Mouse (Mus musculus): ENCODE data around the gene Arl15. TPM values are rescaled to one million over a fixed set of nuclear protein-coding genes. Genes with fewer than 3 reads are reported as not detected.

Gene Arl15
- polyA plus RNA-seq, 1 experiment from 2014 or later = 1.5 TPM

GRCm38 (mm10) chr13:114107499-114107898, 313.2 kb downstream of the Arl15 start:
- no peaks in the 10 kb centered on the region for H3K9me3 ChIP-seq (ENCODE audit: low read length)
- no peak for TF ChIP-seq CTCF (IDR thresholded peaks at IDR 0.05; ENCODE audit: low read depth)
- TF ChIP-seq EP300 (IDR thresholded peaks at IDR 0.05; ENCODE audit: low read depth) = no peak
- H3K4me2 ChIP-seq (ENCODE audit: low read depth, low read length) = no peak overlapping the region
- H3K9ac ChIP-seq (replicated peaks) = no peak overlapping the region
- no peak overlapping the region for H3K27ac ChIP-seq (ENCODE audit: low read depth)
- 83% methylated on average over 7 of the region's 7 CpGs for WGBS (ENCODE audit: insufficient replicate concordance)
- ATAC-seq (no peak), DNase-seq (no peak)
- H3K27me3 ChIP-seq (ENCODE audit: insufficient read depth, low read length) = no peaks in the 10 kb centered on the region
- H3K4me3 ChIP-seq (ENCODE audit: low read depth, low read length) = no peak overlapping the region
- no peaks in the 10 kb centered on the region for H3K4me1 ChIP-seq (ENCODE audit: insufficient read depth)
- H3K36me3 ChIP-seq (replicated peaks; ENCODE audit: insufficient read depth, low read length) = 0 out of 2 replicates have a peak, but pooled peaks cover 3% of the 10 kb centered on the region

DNA sequence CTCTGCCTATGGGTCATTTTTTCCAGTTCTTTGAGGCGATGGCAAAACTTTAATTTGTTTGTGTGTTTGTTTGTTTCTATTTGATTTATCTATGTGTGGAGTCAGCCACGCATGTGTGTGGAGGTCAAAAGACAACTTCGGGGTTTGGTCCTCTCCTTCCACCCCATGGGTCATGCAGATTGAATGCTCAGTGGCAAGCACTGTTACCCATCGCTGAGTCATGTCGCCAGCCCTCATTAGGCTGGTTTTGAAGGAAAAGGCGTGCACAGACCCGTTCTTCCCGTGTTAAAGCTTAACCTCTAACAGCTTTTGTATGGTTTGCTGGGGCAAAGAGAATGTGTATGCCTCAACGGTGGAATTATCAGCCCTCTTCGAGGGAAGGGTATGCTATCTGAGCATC, 315.1 kb downstream of the Arl15 start:
- Histone ChIP-seq H3K9me3 (ENCODE audit: low read length) (no peaks in the 10 kb centered on the region), H3K27ac (ENCODE audit: low read depth) (no peak overlapping the region), H3K36me3 (replicated peaks; ENCODE audit: insufficient read depth, low read length) (no peaks in the 10 kb centered on the region), H3K27me3 (ENCODE audit: insufficient read depth, low read length) (no peaks in the 10 kb centered on the region), H3K4me2 (ENCODE audit: low read depth, low read length) (no peak overlapping the region), H3K4me1 (ENCODE audit: insufficient read depth) (no peaks in the 10 kb centered on the region), H3K9ac (replicated peaks) (no peak overlapping the region), H3K4me3 (ENCODE audit: low read depth, low read length) (no peak overlapping the region)
- 81% methylated on average over 10 of the region's 10 CpGs for whole genome bisulfite sequencing (ENCODE audit: insufficient replicate concordance)
- TF ChIP-seq EP300 (IDR thresholded peaks at IDR 0.05; ENCODE audit: low read depth) (no peak), CTCF (IDR thresholded peaks at IDR 0.05; ENCODE audit: low read depth) (no peak)
- no peak for ATAC-seq
- DNase-seq = no peak

GRCm38 (mm10) chr13:114109845-114110244, 315.5 kb downstream of the Arl15 start:
- Histone ChIP-seq H3K36me3 (replicated peaks; ENCODE audit: insufficient read depth, low read length) (no peaks in the 10 kb centered on the region), H3K27ac (ENCODE audit: low read depth) (no peak overlapping the region), H3K4me2 (ENCODE audit: low read depth, low read length) (no peak overlapping the region)

GRCm38 (mm10) chr13:114113516-114113915, 319.2 kb downstream of the Arl15 start:
- no peak for ATAC-seq
- Histone ChIP-seq H3K9ac (replicated peaks) (no peak overlapping the region), H3K27me3 (ENCODE audit: insufficient read depth, low read length) (no peaks in the 10 kb centered on the region), H3K36me3 (replicated peaks; ENCODE audit: insufficient read depth, low read length) (no peaks in the 10 kb centered on the region), H3K4me2 (ENCODE audit: low read depth, low read length) (no peak overlapping the region), H3K27ac (ENCODE audit: low read depth) (no peak overlapping the region), H3K9me3 (ENCODE audit: low read length) (no peaks in the 10 kb centered on the region), H3K4me1 (ENCODE audit: insufficient read depth) (no peaks in the 10 kb centered on the region), H3K4me3 (ENCODE audit: low read depth, low read length) (no peak overlapping the region)
- no peak for TF ChIP-seq CTCF (IDR thresholded peaks at IDR 0.05; ENCODE audit: low read depth)
- TF ChIP-seq EP300 (IDR thresholded peaks at IDR 0.05; ENCODE audit: low read depth) = no peak
- DNase-seq = no peak
- WGBS (ENCODE audit: insufficient replicate concordance) = 76% methylated on average over 2 of the region's 2 CpGs

More at GRCm38 (mm10) chr13:114109845-114110244, 315.5 kb downstream of the Arl15 start:
- whole genome bisulfite sequencing (ENCODE audit: insufficient replicate concordance) = 71% methylated on average over 4 of the region's 4 CpGs
- DNase-seq = no peak
- no peaks in the 10 kb centered on the region for H3K27me3 ChIP-seq (ENCODE audit: insufficient read depth, low read length)
- ATAC-seq = no peak
- TF ChIP-seq CTCF (IDR thresholded peaks at IDR 0.05; ENCODE audit: low read depth) (no peak), EP300 (IDR thresholded peaks at IDR 0.05; ENCODE audit: low read depth) (no peak)
- H3K4me3 ChIP-seq (ENCODE audit: low read depth, low read length) = no peak overlapping the region
- H3K4me1 ChIP-seq (ENCODE audit: insufficient read depth) = no peaks in the 10 kb centered on the region
- no peak overlapping the region for H3K9ac ChIP-seq (replicated peaks)
- H3K9me3 ChIP-seq (ENCODE audit: low read length) = no peaks in the 10 kb centered on the region

DNA sequence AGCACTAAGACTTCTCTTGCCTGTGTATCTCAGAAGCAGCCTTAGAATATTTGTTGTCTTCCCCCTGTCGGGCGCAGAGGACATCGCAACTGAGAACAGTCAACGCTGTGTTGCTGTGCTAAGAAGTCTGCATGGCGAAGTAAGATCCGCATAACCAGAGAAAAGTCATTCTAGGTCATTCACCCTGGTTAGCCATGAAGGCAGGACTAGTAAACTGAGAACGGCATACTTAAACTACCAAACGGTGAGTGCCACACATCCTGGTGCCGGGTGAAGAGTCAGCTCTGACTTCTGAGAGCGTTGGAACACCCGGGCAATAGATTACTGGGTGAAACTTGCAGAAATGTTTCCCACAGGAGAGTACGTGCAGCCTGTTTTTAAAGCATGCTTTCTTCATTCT, 320.3 kb downstream of the Arl15 start:
- DNase-seq (no peak), ATAC-seq (no peak)
- Histone ChIP-seq H3K27me3 (ENCODE audit: insufficient read depth, low read length) (no peaks in the 10 kb centered on the region), H3K9ac (replicated peaks) (no peak overlapping the region), H3K27ac (ENCODE audit: low read depth) (no peak overlapping the region), H3K4me1 (ENCODE audit: insufficient read depth) (no peaks in the 10 kb centered on the region), H3K4me2 (ENCODE audit: low read depth, low read length) (no peak overlapping the region), H3K4me3 (ENCODE audit: low read depth, low read length) (no peak overlapping the region), H3K36me3 (replicated peaks; ENCODE audit: insufficient read depth, low read length) (no peaks in the 10 kb centered on the region), H3K9me3 (ENCODE audit: low read length) (no peaks in the 10 kb centered on the region)
- 90% methylated on average over 12 of the region's 12 CpGs for WGBS (ENCODE audit: insufficient replicate concordance)
- TF ChIP-seq EP300 (IDR thresholded peaks at IDR 0.05; ENCODE audit: low read depth) = no peak
- TF ChIP-seq CTCF (IDR thresholded peaks at IDR 0.05; ENCODE audit: low read depth) = no peak

DNA sequence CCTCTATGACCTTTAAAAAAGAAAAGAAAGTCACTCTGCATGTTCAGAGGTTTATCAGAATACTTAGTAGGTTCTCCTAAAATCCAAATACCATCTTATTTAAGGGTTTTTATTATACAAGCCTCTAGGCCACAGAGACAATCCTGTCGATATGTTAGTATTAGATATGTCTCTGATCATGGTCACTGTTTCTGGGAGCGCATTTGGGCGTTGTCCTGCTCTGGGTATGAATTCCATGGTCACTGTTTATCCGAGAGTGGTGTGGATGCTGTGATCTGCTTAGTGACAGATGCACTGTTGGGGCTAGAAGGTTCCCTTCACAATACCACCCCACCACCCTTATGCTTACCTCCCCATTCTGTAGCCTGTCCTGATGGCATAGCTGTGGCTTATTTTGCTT, 320.8 kb downstream of the Arl15 start:
- DNase-seq (no peak), ATAC-seq (no peak)
- 87% methylated on average over 4 of the region's 4 CpGs for WGBS (ENCODE audit: insufficient replicate concordance)
- Histone ChIP-seq H3K9me3 (ENCODE audit: low read length) (no peaks in the 10 kb centered on the region), H3K4me2 (ENCODE audit: low read depth, low read length) (no peak overlapping the region), H3K4me3 (ENCODE audit: low read depth, low read length) (no peak overlapping the region), H3K4me1 (ENCODE audit: insufficient read depth) (no peaks in the 10 kb centered on the region), H3K27ac (ENCODE audit: low read depth) (no peak overlapping the region), H3K27me3 (ENCODE audit: insufficient read depth, low read length) (no peaks in the 10 kb centered on the region), H3K9ac (replicated peaks) (no peak overlapping the region), H3K36me3 (replicated peaks; ENCODE audit: insufficient read depth, low read length) (no peaks in the 10 kb centered on the region)
- no peak for TF ChIP-seq CTCF (IDR thresholded peaks at IDR 0.05; ENCODE audit: low read depth)
- no peak for TF ChIP-seq EP300 (IDR thresholded peaks at IDR 0.05; ENCODE audit: low read depth)
